Mouse (Mus musculus): Measurements from ENCODE around the gene D930020B18Rik. TPM values are rescaled to one million over a fixed set of nuclear protein-coding genes. Genes with fewer than 3 reads are reported as not detected.

The D930020B18Rik gene
- polyA plus RNA-seq, 1 experiment, result not detected

DNA sequence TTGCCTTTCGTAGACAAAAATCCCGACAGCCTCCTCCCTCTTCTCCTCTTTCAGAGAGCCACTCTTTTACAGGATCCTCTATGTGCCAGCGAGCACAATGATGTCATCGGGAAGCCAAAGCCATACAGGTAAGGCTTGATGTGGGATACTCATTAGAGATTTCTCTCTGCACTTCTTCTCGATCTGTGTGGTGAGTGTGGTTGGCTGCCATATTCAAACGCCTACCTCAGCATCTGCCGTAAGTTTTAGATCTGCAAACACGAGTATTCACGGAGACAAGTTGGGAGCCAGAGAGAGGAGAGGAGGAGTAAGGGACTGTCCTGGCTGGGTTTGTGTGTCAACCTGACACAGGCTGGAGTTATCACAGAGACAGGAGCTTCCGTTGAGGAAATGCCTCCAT is 27.7 kb downstream of the D930020B18Rik start:
- no peak for TF ChIP-seq GATA1 (IDR thresholded peaks at IDR 0.05; ENCODE audit: low read length)

DNA sequence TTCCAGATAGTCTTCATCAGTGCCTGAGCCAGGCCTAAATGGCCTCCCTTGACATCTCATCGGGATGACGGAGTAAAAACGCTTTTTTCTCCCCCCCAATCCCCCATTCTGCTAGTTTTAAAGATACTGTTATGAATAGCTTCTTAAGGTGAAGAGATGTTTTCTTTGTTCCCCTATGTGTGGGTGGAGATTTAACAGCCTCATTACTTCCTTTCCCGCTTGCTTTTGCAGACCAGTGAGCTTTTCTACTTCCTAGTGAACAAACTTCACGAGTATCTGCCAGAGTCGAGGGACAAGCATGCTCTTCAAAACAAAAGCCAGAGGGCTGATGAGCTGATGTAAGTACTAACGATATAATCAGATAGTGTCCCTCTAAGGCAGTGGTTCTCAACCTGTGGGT is 35.6 kb downstream of the D930020B18Rik start:
- no peak for TF ChIP-seq GATA1 (IDR thresholded peaks at IDR 0.05; ENCODE audit: low read length)

DNA sequence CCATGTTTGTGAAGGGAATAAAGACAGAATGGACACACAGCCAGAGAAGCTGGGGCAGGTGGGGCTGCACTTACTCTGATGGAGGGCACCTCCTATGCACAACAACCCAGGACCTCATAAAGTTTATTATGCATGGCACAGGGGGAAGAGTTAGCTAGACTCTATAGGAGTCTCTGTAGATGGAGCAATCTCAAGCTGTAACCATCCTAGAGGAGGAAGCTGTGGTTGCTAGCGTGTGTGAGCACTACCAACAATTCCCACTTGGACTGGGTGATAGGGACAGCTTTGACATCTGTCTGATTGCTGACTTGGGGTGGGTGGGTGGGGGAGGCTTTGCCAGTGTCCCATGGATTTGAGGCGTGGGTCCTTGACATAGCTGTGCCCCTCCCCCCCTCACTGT is 39.5 kb downstream of the D930020B18Rik start:
- no peak for TF ChIP-seq GATA1 (IDR thresholded peaks at IDR 0.05; ENCODE audit: low read length)

DNA sequence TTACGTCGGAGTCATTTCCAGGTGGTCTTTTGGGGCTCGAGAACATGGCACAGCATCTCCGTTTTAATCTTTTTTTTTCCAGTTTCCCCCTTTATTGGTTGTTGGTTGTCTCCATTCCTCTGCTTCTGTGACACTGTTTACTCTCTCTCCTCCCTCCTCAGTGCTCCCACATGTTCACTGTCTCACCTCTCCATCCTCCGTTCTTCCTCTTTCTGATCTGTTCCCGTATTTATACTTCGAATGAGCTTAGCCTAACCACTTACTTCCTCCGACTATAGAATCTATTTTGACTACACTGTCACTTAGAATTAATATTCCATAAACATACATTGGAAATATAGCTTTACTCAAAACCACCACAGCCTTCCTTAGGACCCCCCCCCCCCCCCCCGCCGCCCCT is 41.2 kb downstream of the D930020B18Rik start:
- no peak for TF ChIP-seq GATA1 (IDR thresholded peaks at IDR 0.05; ENCODE audit: low read length)

DNA sequence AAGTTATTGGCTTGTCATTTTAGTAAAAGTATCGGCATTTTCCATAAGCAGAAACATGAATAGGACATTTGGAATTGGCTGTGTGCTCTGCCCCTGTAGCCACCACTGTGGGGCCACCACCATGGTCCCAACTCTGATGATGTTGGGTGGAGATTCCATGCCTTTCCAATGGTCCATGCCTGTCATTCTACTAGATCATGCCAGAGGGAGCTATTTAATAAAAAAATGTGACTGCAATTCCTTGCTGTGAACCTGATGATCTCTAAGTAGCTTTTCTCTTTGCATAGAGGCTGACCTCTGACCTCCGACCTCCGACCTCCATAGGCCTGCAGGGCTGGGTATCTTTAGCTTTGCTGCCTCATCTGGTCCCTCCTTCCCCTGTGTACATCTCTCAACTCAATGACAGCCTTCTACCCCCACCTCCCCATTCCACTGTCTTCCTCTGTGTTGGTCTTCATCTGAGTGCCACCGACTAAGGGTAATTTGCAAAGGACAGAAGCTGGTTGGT is 44.8 kb downstream of the D930020B18Rik start:
- TF ChIP-seq GATA1 (IDR thresholded peaks at IDR 0.05; ENCODE audit: low read length), result no peak

DNA sequence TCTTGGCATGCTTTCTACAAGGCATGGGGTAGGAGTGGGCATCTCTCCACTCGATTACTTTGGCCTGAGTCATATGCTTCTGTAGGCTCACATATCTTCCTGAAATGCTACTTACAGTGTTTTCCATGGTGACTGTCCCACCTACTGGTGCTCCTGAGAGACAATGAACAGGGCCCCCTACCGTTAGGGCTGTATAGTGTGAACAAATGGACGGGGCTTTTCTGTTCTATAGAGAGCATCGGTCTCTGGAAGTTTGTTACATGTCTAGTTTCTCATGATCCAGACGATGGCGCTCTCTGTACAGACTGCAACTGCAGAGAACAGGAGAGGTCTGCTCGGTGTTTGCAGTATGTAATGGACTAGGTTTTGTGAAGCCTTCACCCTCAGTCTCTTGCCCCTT is 46.1 kb downstream of the D930020B18Rik start:
- TF ChIP-seq GATA1 (IDR thresholded peaks at IDR 0.05; ENCODE audit: low read length), result no peak

DNA sequence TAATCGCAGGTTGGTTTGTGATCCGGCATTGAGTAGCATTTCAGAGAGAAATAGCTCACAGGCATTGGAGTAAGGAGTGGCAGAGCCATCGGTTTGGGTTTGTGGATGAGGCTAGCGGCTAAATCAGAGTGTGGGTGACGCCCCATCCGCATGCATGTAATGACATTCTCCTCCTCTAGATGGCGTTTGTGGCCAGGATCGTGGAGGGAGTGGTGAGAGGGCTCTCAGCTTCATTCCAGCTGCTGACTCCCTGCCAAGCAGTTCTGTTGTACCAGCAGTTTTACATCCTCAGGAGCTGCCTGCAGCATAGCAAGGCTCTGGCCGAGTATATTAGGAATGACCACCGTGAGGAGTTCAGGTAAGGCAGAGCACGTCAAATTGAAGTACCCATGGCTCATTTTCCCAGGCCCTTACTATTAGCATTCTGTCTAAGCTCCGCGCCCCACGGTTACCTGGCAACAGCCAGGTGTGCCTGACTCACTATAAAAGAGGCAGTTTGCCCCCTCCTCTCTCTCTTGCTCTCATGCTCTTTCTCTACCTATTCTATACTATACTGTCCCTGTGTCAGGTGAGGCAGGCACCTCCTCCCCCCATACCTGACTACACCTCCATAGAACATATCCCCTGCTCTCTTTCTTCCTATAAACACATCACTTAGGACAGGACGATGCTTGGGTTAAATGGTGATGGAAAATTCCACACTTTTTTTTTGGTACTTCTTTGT is 48.4 kb downstream of the D930020B18Rik start:
- no peak for TF ChIP-seq GATA1 (IDR thresholded peaks at IDR 0.05; ENCODE audit: low read length)

DNA sequence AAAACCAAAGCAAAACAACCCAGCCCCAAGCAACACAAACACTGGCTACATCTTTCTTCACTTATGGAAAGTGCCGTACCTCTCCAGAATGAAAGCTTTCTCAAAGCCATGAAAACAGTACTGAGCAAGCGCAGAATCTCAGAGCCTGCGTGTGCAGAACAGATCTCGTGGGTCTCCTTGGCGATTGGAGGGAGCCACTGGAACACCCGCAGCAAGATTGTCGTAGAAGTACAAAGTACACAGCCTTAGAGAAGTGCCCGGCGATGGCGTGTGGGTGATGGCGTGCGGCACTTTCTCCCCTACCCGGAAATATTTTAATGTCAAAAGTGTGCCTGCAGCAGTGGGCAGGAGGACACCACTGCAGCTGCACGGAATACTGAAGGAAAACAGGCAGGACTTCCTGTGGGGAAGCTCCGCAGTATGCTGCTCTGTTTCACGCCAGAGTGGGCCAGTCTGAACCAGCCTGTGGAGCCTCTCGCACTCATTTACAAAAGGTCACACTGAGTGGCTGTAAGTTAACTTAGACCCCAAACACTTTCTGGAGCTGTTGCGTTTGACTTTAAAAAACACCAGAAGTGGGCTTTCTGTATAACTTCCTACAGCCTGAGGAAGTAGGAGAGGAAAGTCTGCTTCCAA is 51.7 kb downstream of the D930020B18Rik start:
- TF ChIP-seq GATA1 (IDR thresholded peaks at IDR 0.05; ENCODE audit: low read length), result no peak

DNA sequence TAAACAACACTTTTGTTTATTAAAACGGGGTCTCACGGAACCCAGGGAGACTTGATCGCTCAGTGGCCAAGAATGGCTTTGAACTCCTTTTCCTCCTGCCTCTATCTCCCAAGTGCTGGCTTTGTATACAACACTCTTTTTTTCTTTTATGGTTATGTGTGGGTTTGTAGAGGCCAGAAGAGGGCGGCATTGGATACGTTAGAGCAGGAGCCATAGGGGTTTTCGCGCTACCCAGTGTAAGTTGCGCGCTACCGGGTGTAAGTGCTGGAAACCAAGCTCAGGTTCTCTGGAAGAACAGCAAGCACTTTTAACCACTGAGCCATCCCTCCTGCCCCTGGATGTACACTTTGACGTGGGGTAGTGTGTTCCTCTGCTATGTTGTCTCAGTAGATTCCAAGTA is 53.2 kb downstream of the D930020B18Rik start:
- no peak for TF ChIP-seq GATA1 (IDR thresholded peaks at IDR 0.05; ENCODE audit: low read length)

DNA sequence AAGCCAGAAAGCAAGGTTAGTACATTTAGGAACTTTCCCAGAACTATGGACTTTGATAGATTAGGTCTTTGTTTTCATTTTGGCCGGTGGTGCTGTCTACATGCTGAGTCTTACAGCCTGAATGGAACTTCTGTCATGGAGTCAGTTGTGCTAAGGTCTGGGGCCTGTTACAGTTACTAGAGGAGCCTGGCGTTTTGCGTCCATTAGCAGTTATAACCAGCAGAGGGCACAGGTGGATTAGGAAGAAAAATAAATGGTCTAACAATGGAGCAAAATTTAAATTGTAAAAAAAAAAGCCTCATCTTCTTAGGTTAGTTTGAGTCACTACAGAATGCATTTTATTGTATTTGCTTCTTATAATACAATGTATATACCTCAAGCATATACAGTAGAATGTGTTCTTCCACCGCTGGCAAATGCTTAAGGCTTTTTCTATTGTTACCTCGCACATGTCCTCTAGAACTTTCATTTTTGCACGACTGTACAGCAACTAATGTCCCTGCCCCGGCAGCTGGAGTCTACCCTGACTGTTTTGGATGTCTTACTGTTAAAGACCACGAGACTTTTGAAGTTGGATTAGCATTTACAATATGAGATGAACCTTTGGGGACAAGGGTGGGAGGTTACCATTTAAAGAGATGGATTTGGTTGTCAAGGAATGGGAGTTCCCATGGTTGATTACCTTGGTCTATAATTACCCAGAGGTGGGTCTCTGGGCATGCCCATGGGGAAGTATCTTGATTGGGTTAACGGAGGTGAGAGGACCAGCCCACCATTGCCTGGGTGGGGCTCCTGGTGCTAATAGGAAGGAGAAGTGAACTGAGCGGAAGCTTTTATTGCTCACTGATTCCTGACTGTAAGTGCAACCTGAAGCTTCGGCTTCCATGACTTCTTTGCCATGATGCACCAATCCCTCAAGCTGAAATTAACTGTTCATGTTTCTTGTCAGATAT is 60.2 kb downstream of the D930020B18Rik start:
- TF ChIP-seq GATA1 (IDR thresholded peaks at IDR 0.05; ENCODE audit: low read length), result no peak

DNA sequence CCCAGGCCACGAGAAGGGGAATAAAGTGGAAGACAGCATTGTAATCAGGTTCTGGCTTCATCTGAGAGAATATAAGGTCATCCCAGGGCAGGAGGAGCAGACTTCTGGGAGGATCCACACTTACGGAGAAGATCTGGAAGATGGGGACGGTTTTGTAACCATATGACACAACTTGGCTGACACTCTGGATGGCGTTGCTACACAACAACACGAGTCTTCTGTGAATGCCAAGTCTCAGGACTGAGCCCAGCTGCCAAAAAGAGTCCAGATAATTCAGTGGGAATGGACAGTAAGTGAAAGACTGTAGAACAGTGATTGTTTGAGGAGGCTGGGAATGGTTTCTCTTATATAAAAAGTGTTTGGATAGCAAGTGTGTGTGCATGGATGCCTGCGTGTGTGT is 62.2 kb downstream of the D930020B18Rik start:
- no peak for TF ChIP-seq GATA1 (IDR thresholded peaks at IDR 0.05; ENCODE audit: low read length)

DNA sequence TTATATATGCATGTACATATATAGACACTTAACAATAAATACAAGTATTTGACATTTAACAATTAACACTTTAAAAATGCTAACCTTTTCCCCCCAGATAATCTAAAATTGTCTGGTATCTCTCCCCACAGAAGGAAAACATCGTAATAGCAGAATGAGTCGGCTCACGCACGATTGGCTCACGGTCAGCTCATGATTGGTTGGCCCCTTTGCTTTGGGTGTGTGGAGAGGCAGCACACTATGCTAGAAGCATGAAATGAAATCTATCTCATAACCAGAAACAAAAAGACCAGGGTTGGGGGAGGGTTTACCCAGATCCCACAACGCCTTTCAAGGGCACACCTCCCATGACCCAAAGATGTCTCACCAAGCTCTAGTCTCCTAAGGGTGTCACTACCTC is 63.5 kb downstream of the D930020B18Rik start:
- no peak for TF ChIP-seq GATA1 (IDR thresholded peaks at IDR 0.05; ENCODE audit: low read length)

DNA sequence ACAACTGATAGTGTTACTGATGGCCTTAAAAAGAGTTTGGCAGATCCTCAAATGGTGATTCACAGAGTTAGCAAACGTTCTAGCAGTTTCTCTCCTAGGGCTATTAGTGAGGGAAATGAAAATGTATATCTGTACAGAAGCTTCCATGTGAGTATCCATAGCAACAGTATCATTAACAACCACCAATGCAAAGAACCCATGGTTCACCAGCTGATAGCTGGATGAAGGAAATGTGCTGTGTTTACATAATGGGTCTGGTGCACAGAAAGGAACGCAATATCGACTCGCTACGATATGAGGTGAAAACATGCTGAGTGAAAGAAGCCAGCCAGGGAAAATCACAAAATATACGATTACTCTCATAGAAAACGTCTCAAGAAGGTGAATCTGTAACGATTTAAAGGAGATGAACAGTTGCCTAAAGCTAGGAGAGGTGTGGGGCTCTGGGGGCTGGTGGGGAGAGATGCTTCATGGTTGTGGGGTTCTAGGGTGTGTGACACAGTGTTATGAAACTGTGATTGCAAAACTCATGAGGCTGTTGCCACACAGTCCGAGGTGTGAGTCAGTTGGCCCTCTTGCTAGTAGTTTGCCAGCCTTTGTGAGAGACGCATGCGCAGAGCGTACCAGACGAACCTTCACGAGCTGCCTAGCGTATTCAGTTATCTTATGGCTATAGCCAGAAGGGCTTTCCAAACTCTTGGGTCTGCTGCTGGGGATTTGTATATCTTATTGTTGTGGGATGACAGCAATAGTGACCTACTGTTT is 64.2 kb downstream of the D930020B18Rik start:
- no peak for TF ChIP-seq GATA1 (IDR thresholded peaks at IDR 0.05; ENCODE audit: low read length)

DNA sequence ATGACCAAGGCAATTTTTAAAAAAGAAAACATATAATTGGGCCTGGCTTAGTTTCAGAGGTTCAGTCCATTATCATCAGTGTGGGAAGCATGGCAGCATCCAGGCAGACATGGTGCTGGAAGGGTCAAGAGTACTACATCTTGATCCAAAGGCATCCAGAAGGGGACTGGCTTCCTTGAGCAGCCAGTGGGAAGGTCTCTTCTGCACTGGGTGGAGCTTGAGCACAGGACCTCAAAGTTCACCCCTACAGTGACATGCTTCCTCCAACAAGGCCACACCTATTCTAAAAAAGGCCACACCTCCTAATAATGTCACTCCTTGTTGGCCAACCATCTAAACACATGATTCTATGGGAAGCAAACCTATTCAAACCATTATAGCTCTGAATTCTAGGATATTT is 75.5 kb downstream of the D930020B18Rik start:
- no peak for TF ChIP-seq GATA1 (IDR thresholded peaks at IDR 0.05; ENCODE audit: low read length)

DNA sequence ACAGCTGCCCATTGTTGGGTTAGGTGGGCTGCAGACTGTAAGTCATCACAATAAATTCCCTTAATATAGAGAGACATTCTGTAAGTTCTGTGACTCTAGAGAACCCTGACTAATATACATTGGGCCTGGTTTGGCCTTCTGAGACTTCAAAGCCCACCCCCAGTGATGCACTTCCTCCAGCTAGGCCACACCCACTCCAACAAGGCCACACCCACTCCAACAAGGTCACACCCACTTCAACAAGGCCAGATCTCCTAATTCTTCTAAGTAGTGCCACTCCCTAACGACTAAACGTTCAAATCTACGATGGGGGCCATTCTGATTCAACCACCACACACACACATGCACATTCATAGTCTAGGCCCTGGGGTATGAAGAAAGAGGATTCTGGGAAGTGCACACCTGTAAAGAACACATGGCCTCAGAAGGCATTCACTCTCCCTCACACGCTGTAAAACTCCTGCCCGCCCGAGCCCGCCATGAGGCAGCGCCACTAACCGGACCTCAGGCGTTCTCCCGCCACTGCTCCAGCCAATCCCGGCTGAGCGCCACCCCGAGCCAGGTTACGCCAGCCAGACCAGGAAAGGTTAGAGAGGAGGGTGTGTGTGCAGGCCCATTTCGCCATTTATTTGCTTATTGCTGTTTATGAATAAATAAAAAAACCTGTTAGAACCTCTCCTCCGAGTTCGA is 77.7 kb downstream of the D930020B18Rik start:
- no peak for TF ChIP-seq GATA1 (IDR thresholded peaks at IDR 0.05; ENCODE audit: low read length)
